Mouse (Mus musculus): ENCODE measurements at regions not wholly inside any gene's neighbourhood (a gene's known extent, or its start where the extent isn't known, plus 50 kb on each side); places are given as distances from the start of the nearest gene placed in this dataset.

- no peaks in the 10 kb centered on the region for H3K4me1 ChIP-seq (ENCODE audit: insufficient read depth)
- H3K36me3 ChIP-seq (replicated peaks; ENCODE audit: insufficient read depth, low read length): no peaks in the 10 kb centered on the region
- no peak overlapping the region for H3K9ac ChIP-seq (replicated peaks)
- TF ChIP-seq CTCF (IDR thresholded peaks at IDR 0.05; ENCODE audit: low read depth) (no peak), EP300 (IDR thresholded peaks at IDR 0.05; ENCODE audit: low read depth) (no peak)
- no peak overlapping the region for H3K4me3 ChIP-seq (ENCODE audit: low read depth, low read length)
- no peaks in the 10 kb centered on the region for H3K27me3 ChIP-seq (ENCODE audit: insufficient read depth, low read length)
- no peak overlapping the region for H3K4me2 ChIP-seq (ENCODE audit: low read depth, low read length)
- ATAC-seq (peak; percentile 68), DNase-seq (no peak)
- 62% methylated on average over 9 of the region's 9 CpGs for WGBS (ENCODE audit: insufficient replicate concordance)
- H3K27ac ChIP-seq (ENCODE audit: low read depth): no peak overlapping the region
- H3K9me3 ChIP-seq (ENCODE audit: low read length): no peaks in the 10 kb centered on the region
Observed at GRCm38 (mm10) chr9:120706562-120707198, 135.4 kb downstream of the Rpl14 start.

DNA sequence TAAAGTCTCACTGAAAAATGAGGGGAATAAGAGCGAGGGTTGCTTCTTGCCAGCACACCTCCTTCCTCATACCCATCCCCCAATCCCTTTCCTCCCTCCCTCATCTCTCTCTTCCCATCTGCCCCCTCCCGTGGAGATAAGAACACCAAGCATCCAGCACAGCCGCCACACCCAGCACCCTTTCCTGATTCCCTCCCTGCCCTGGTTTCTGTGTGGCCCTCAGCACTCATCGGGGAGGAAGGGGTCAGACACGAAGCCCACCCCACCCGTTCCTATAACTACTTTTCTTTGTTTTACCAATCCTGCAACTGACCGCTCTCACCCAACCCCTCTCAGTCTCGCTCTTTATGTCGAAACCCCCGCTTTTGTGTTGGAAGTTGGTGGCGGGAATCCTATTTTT lies 137.3 kb downstream of the Rpl14 start:
- 25% methylated on average over 11 of the region's 11 CpGs for WGBS (ENCODE audit: insufficient replicate concordance)
- Histone ChIP-seq H3K4me2 (ENCODE audit: low read depth, low read length) (no peak overlapping the region), H3K9ac (replicated peaks) (no peak overlapping the region), H3K27me3 (ENCODE audit: insufficient read depth, low read length) (no peaks in the 10 kb centered on the region), H3K9me3 (ENCODE audit: low read length) (no peaks in the 10 kb centered on the region), H3K4me1 (ENCODE audit: insufficient read depth) (no peaks in the 10 kb centered on the region), H3K4me3 (ENCODE audit: low read depth, low read length) (no peak overlapping the region), H3K36me3 (replicated peaks; ENCODE audit: insufficient read depth, low read length) (no peaks in the 10 kb centered on the region), H3K27ac (ENCODE audit: low read depth) (no peak overlapping the region)
- ATAC-seq (no peak), DNase-seq (no peak)
- TF ChIP-seq EP300 (IDR thresholded peaks at IDR 0.05; ENCODE audit: low read depth) (no peak), CTCF (IDR thresholded peaks at IDR 0.05; ENCODE audit: low read depth) (no peak)

- no peak overlapping the region for H3K27ac ChIP-seq (ENCODE audit: low read depth)
- H3K9me3 ChIP-seq (ENCODE audit: low read length): no peaks in the 10 kb centered on the region
- DNase-seq: no peak
- H3K9ac ChIP-seq (replicated peaks): no peak overlapping the region
- no peaks in the 10 kb centered on the region for H3K27me3 ChIP-seq (ENCODE audit: insufficient read depth, low read length)
- H3K36me3 ChIP-seq (replicated peaks; ENCODE audit: insufficient read depth, low read length): no peaks in the 10 kb centered on the region
- no peak overlapping the region for H3K4me2 ChIP-seq (ENCODE audit: low read depth, low read length)
- no peak overlapping the region for H3K4me3 ChIP-seq (ENCODE audit: low read depth, low read length)
- H3K4me1 ChIP-seq (ENCODE audit: insufficient read depth): no peaks in the 10 kb centered on the region
- 54% methylated on average over 10 of the region's 10 CpGs for WGBS (ENCODE audit: insufficient replicate concordance)
- no peak for TF ChIP-seq EP300 (IDR thresholded peaks at IDR 0.05; ENCODE audit: low read depth)
- TF ChIP-seq CTCF (IDR thresholded peaks at IDR 0.05; ENCODE audit: low read depth): no peak
- no peak for ATAC-seq
Observed at GRCm38 (mm10) chr9:120709146-120709655, 138.0 kb downstream of the Rpl14 start.

- Histone ChIP-seq H3K9ac (replicated peaks) (no peak overlapping the region), H3K27me3 (ENCODE audit: insufficient read depth, low read length) (no peaks in the 10 kb centered on the region), H3K4me3 (ENCODE audit: low read depth, low read length) (no peak overlapping the region), H3K4me1 (ENCODE audit: insufficient read depth) (no peaks in the 10 kb centered on the region), H3K4me2 (ENCODE audit: low read depth, low read length) (no peak overlapping the region), H3K27ac (ENCODE audit: low read depth) (no peak overlapping the region), H3K9me3 (ENCODE audit: low read length) (no peaks in the 10 kb centered on the region), H3K36me3 (replicated peaks; ENCODE audit: insufficient read depth, low read length) (no peaks in the 10 kb centered on the region)
- TF ChIP-seq CTCF (IDR thresholded peaks at IDR 0.05; ENCODE audit: low read depth) (0 out of 2 replicates have a peak, but pooled peaks have one; percentile 2), EP300 (IDR thresholded peaks at IDR 0.05; ENCODE audit: low read depth) (no peak)
- ATAC-seq: no peak
- 82% methylated on average over 2 of the region's 2 CpGs for WGBS (ENCODE audit: insufficient replicate concordance)
- DNase-seq: no peak
Observed at GRCm38 (mm10) chr9:120712987-120713386, 141.7 kb downstream of the Rpl14 start.

DNA sequence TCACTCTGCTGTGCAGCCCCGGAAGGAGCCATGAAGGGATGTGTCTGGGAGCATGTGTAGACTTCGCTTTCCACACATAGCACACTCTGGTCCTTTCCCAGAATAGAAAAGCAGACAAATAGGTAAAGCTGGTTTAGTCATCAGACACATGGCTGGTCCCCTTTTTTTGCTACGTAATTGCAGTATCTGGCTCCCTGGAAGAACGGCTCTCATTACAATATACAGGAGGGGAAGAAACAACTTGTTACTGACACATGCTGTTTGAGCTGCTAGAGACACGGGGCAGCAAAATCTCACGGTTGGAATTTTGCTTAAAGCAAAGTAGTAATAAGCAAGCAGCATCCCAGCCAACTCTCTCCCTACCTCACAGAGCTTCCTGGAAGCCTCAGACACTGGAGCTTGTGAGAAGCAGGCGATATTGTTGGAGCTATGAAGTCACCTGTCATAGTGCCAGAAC lies 144.4 kb downstream of the Rpl14 start:
- TF ChIP-seq CTCF (IDR thresholded peaks at IDR 0.05; ENCODE audit: low read depth) (no peak), EP300 (IDR thresholded peaks at IDR 0.05; ENCODE audit: low read depth) (no peak)
- Histone ChIP-seq H3K4me2 (ENCODE audit: low read depth, low read length) (no peak overlapping the region), H3K27ac (ENCODE audit: low read depth) (no peak overlapping the region), H3K9me3 (ENCODE audit: low read length) (no peaks in the 10 kb centered on the region), H3K27me3 (ENCODE audit: insufficient read depth, low read length) (no peaks in the 10 kb centered on the region), H3K4me1 (ENCODE audit: insufficient read depth) (no peaks in the 10 kb centered on the region), H3K4me3 (ENCODE audit: low read depth, low read length) (no peak overlapping the region), H3K36me3 (replicated peaks; ENCODE audit: insufficient read depth, low read length) (no peaks in the 10 kb centered on the region), H3K9ac (replicated peaks) (no peak overlapping the region)
- WGBS (ENCODE audit: insufficient replicate concordance): 77% methylated on average over 7 of the region's 7 CpGs
- ATAC-seq (no peak), DNase-seq (no peak)

DNA sequence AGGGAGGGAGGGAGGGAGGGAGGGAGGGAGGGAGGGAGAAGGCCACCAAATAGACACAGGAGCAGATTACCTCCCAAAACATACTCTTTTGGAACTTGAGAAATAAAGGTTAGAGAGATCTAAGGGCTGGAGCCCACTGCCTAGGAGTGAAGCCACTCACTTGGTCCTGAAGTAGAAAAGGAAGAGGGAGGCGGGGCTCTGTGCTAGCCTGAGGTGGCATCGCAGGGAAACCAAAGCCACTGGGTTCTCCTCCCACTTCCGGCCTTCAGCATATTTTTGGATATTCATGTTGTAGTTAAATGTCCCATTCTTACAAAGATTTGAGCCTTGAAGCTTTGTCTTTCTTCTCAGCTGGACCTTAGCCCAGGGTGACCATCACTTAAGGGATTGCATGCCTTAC lies 147.6 kb downstream of the Rpl14 start:
- no peak for TF ChIP-seq EP300 (IDR thresholded peaks at IDR 0.05; ENCODE audit: low read depth)
- no peak for TF ChIP-seq CTCF (IDR thresholded peaks at IDR 0.05; ENCODE audit: low read depth)
- 64% methylated on average over 3 of the region's 3 CpGs for WGBS (ENCODE audit: insufficient replicate concordance)
- Histone ChIP-seq H3K4me1 (ENCODE audit: insufficient read depth) (no peaks in the 10 kb centered on the region), H3K9me3 (ENCODE audit: low read length) (no peaks in the 10 kb centered on the region), H3K36me3 (replicated peaks; ENCODE audit: insufficient read depth, low read length) (no peaks in the 10 kb centered on the region), H3K27me3 (ENCODE audit: insufficient read depth, low read length) (no peaks in the 10 kb centered on the region), H3K4me3 (ENCODE audit: low read depth, low read length) (no peak overlapping the region), H3K27ac (ENCODE audit: low read depth) (no peak overlapping the region), H3K4me2 (ENCODE audit: low read depth, low read length) (no peak overlapping the region), H3K9ac (replicated peaks) (no peak overlapping the region)
- ATAC-seq (no peak), DNase-seq (no peak)

Measured in liver, postnatal 0 days (tissue).